Mouse (Mus musculus): ENCODE measurements around the gene Olfr1261. TPM values are rescaled to one million over a fixed set of nuclear protein-coding genes. Genes with fewer than 3 reads are reported as not detected.

Gene Olfr1261
- polyA plus RNA-seq (2014; fragmentation: Nextera tagmentation; extraction: Ambion mirVana) = not detected in 2 replicates

GRCm38 (mm10) chr2:89990921-89991320, at the start of gene Olfr1261:
Gene Olfr1261, plus strand, starts transcription at chr2:89991221.
- no peak within 1 kb of the TSS for H3K27ac ChIP-seq (replicated peaks; ENCODE audit: low read depth, low read length)
- no peak for DNase-seq (ENCODE audit: low spot score)
- no peak for ATAC-seq (ENCODE audit: insufficient number of reproducible peaks, low FRiP score, low TSS enrichment, low read depth)
- H3K36me3 ChIP-seq (ENCODE audit: control insufficient read depth, insufficient read depth, low read length) = no peaks in the 10 kb centered on the region
- H3K27me3 ChIP-seq (ENCODE audit: control insufficient read depth, insufficient read depth, low read length) = no peaks in the 10 kb centered on the region
- H3K4me3 ChIP-seq (ENCODE audit: low read depth, low read length) = no peak within 1 kb of the TSS
- H3K4me1 ChIP-seq (ENCODE audit: control insufficient read depth, insufficient read depth, low read length) = no peaks in the 10 kb centered on the region
- no peak within 1 kb of the TSS for H3K9ac ChIP-seq (ENCODE audit: low read length)
- no peak within 1 kb of the TSS for H3K4me2 ChIP-seq (ENCODE audit: low read depth, severe bottlenecking)
- H3K9me3 ChIP-seq (ENCODE audit: control insufficient read depth, low read length) = no peaks in the 10 kb centered on the region

GRCm38 (mm10) chr2:89948564-89948963, 42.5 kb upstream of the Olfr1261 start, which contains the start of gene Olfr1259:
Gene Olfr1259, minus strand, starts transcription at chr2:89948664.
- no peak within 1 kb of the TSS for H3K4me3 ChIP-seq (ENCODE audit: low read depth, low read length)
- no peak within 1 kb of the TSS for H3K9ac ChIP-seq (ENCODE audit: low read length)
- WGBS = 87% methylated on average over 5 of the region's 5 CpGs
- no peaks in the 10 kb centered on the region for H3K4me1 ChIP-seq (ENCODE audit: control insufficient read depth, insufficient read depth, low read length)
- no peak within 1 kb of the TSS for H3K4me2 ChIP-seq (ENCODE audit: low read depth, severe bottlenecking)
- DNase-seq (ENCODE audit: low spot score) = no peak
- no peak for ATAC-seq (ENCODE audit: insufficient number of reproducible peaks, low FRiP score, low TSS enrichment, low read depth)
- no peaks in the 10 kb centered on the region for H3K36me3 ChIP-seq (ENCODE audit: control insufficient read depth, insufficient read depth, low read length)
- H3K27me3 ChIP-seq (ENCODE audit: control insufficient read depth, insufficient read depth, low read length) = no peaks in the 10 kb centered on the region
- H3K27ac ChIP-seq (replicated peaks; ENCODE audit: low read depth, low read length) = no peak within 1 kb of the TSS
- no peaks in the 10 kb centered on the region for H3K9me3 ChIP-seq (ENCODE audit: control insufficient read depth, low read length)

- Histone ChIP-seq H3K9me3 (ENCODE audit: control insufficient read depth, low read length) (no peaks in the 10 kb centered on the region), H3K27ac (replicated peaks; ENCODE audit: low read depth, low read length) (no peak within 1 kb of the TSS), H3K27me3 (ENCODE audit: control insufficient read depth, insufficient read depth, low read length) (no peaks in the 10 kb centered on the region), H3K4me1 (ENCODE audit: control insufficient read depth, insufficient read depth, low read length) (no peaks in the 10 kb centered on the region), H3K4me2 (ENCODE audit: low read depth, severe bottlenecking) (no peak within 1 kb of the TSS), H3K4me3 (ENCODE audit: low read depth, low read length) (no peak within 1 kb of the TSS), H3K36me3 (ENCODE audit: control insufficient read depth, insufficient read depth, low read length) (no peaks in the 10 kb centered on the region), H3K9ac (ENCODE audit: low read length) (no peak within 1 kb of the TSS)
- ATAC-seq (ENCODE audit: insufficient number of reproducible peaks, low FRiP score, low TSS enrichment, low read depth) (no peak), DNase-seq (ENCODE audit: low spot score) (no peak)
- 72% methylated on average over 2 of the region's 2 CpGs for WGBS
Measured at GRCm38 (mm10) chr2:89974184-89974583, 16.8 kb upstream of the Olfr1261 start, which contains the start of gene Olfr1260. Gene Olfr1260, plus strand, starts transcription at chr2:89974340.

GRCm38 (mm10) chr2:89977709-89978108, 13.3 kb upstream of the Olfr1261 start:
- Histone ChIP-seq H3K4me1 (ENCODE audit: control insufficient read depth, insufficient read depth, low read length) (no peaks in the 10 kb centered on the region), H3K36me3 (ENCODE audit: control insufficient read depth, insufficient read depth, low read length) (no peaks in the 10 kb centered on the region), H3K4me3 (ENCODE audit: low read depth, low read length) (no peak overlapping the region), H3K9ac (ENCODE audit: low read length) (no peak overlapping the region), H3K4me2 (ENCODE audit: low read depth, severe bottlenecking) (no peak overlapping the region), H3K27me3 (ENCODE audit: control insufficient read depth, insufficient read depth, low read length) (no peaks in the 10 kb centered on the region), H3K27ac (replicated peaks; ENCODE audit: low read depth, low read length) (no peak overlapping the region), H3K9me3 (ENCODE audit: control insufficient read depth, low read length) (no peaks in the 10 kb centered on the region)
- 84% methylated on average over 2 of the region's 2 CpGs for WGBS
- no peak for ATAC-seq (ENCODE audit: insufficient number of reproducible peaks, low FRiP score, low TSS enrichment, low read depth)
- DNase-seq (ENCODE audit: low spot score) = no peak

GRCm38 (mm10) chr2:89999845-90000244, 8.8 kb downstream of the Olfr1261 start, which contains the start of gene Olfr1262:
Gene Olfr1262, plus strand, starts transcription at chr2:90000145.
- Histone ChIP-seq H3K9ac (ENCODE audit: low read length) (no peak within 1 kb of the TSS), H3K27ac (replicated peaks; ENCODE audit: low read depth, low read length) (no peak within 1 kb of the TSS), H3K4me3 (ENCODE audit: low read depth, low read length) (no peak within 1 kb of the TSS), H3K9me3 (ENCODE audit: control insufficient read depth, low read length) (no peaks in the 10 kb centered on the region), H3K36me3 (ENCODE audit: control insufficient read depth, insufficient read depth, low read length) (no peaks in the 10 kb centered on the region), H3K4me1 (ENCODE audit: control insufficient read depth, insufficient read depth, low read length) (no peaks in the 10 kb centered on the region), H3K4me2 (ENCODE audit: low read depth, severe bottlenecking) (no peak within 1 kb of the TSS), H3K27me3 (ENCODE audit: control insufficient read depth, insufficient read depth, low read length) (no peaks in the 10 kb centered on the region)
- DNase-seq (ENCODE audit: low spot score) (no peak), ATAC-seq (ENCODE audit: insufficient number of reproducible peaks, low FRiP score, low TSS enrichment, low read depth) (no peak)

GRCm38 (mm10) chr2:90011831-90012230, 20.8 kb downstream of the Olfr1261 start, which contains the start of gene Olfr1263:
Gene Olfr1263, plus strand, starts transcription at chr2:90012131.
- H3K4me2 ChIP-seq (ENCODE audit: low read depth, severe bottlenecking) = no peak within 1 kb of the TSS
- WGBS = 77% methylated on average over 2 of the region's 2 CpGs
- H3K27me3 ChIP-seq (ENCODE audit: control insufficient read depth, insufficient read depth, low read length) = no peaks in the 10 kb centered on the region
- H3K27ac ChIP-seq (replicated peaks; ENCODE audit: low read depth, low read length) = no peak within 1 kb of the TSS
- H3K9ac ChIP-seq (ENCODE audit: low read length) = no peak within 1 kb of the TSS
- H3K36me3 ChIP-seq (ENCODE audit: control insufficient read depth, insufficient read depth, low read length) = no peaks in the 10 kb centered on the region
- no peaks in the 10 kb centered on the region for H3K4me1 ChIP-seq (ENCODE audit: control insufficient read depth, insufficient read depth, low read length)
- DNase-seq (ENCODE audit: low spot score) = no peak
- H3K9me3 ChIP-seq (ENCODE audit: control insufficient read depth, low read length) = no peaks in the 10 kb centered on the region
- no peak within 1 kb of the TSS for H3K4me3 ChIP-seq (ENCODE audit: low read depth, low read length)
- no peak for ATAC-seq (ENCODE audit: insufficient number of reproducible peaks, low FRiP score, low TSS enrichment, low read depth)

GRCm38 (mm10) chr2:90025477-90025876, 34.5 kb downstream of the Olfr1261 start, which contains the start of gene Olfr1264:
Gene Olfr1264, minus strand, starts transcription at chr2:90025577.
- DNase-seq (ENCODE audit: low spot score) (no peak), ATAC-seq (ENCODE audit: insufficient number of reproducible peaks, low FRiP score, low TSS enrichment, low read depth) (no peak)
- H3K9me3 ChIP-seq (ENCODE audit: control insufficient read depth, low read length) = no peaks in the 10 kb centered on the region
- 15% methylated on average over 2 of the region's 2 CpGs for WGBS
- no peaks in the 10 kb centered on the region for H3K36me3 ChIP-seq (ENCODE audit: control insufficient read depth, insufficient read depth, low read length)
- no peak within 1 kb of the TSS for H3K9ac ChIP-seq (ENCODE audit: low read length)
- no peak within 1 kb of the TSS for H3K4me2 ChIP-seq (ENCODE audit: low read depth, severe bottlenecking)
- H3K27me3 ChIP-seq (ENCODE audit: control insufficient read depth, insufficient read depth, low read length) = no peaks in the 10 kb centered on the region
- H3K4me3 ChIP-seq (ENCODE audit: low read depth, low read length) = no peak within 1 kb of the TSS
- H3K27ac ChIP-seq (replicated peaks; ENCODE audit: low read depth, low read length) = no peak within 1 kb of the TSS
- no peaks in the 10 kb centered on the region for H3K4me1 ChIP-seq (ENCODE audit: control insufficient read depth, insufficient read depth, low read length)

GRCm38 (mm10) chr2:90035037-90035436, 44.0 kb downstream of the Olfr1261 start, which contains the start of gene Olfr1265:
Gene Olfr1265, plus strand, starts transcription at chr2:90035337.
- Histone ChIP-seq H3K4me2 (ENCODE audit: low read depth, severe bottlenecking) (no peak within 1 kb of the TSS), H3K9ac (ENCODE audit: low read length) (no peak within 1 kb of the TSS), H3K27me3 (ENCODE audit: control insufficient read depth, insufficient read depth, low read length) (no peaks in the 10 kb centered on the region), H3K4me3 (ENCODE audit: low read depth, low read length) (no peak within 1 kb of the TSS), H3K9me3 (ENCODE audit: control insufficient read depth, low read length) (no peaks in the 10 kb centered on the region), H3K4me1 (ENCODE audit: control insufficient read depth, insufficient read depth, low read length) (no peaks in the 10 kb centered on the region), H3K27ac (replicated peaks; ENCODE audit: low read depth, low read length) (no peak within 1 kb of the TSS), H3K36me3 (ENCODE audit: control insufficient read depth, insufficient read depth, low read length) (no peaks in the 10 kb centered on the region)
- ATAC-seq (ENCODE audit: insufficient number of reproducible peaks, low FRiP score, low TSS enrichment, low read depth) (no peak), DNase-seq (ENCODE audit: low spot score) (no peak)

All from limb, embryonic 11.5 days (tissue).